Mouse (Mus musculus) CH12.LX (cell line): ENCODE results near the gene Rhobtb3. TPM values are rescaled to one million over a fixed set of nuclear protein-coding genes. Genes with fewer than 3 reads are reported as not detected.

ENCODE experiments used
- DNase-seq: peaks from one replicate; pipeline ENCODE4 v3.0.0-alpha.2; 2013; ENCODE audit errors: extremely low read depth
- H3K27ac ChIP-seq: 2 replicates; pipeline ENCODE4 v1.5.1; 2012; ENCODE audit warnings: low read depth, mild to moderate bottlenecking, control low read depth, moderate library complexity; ENCODE audit not compliant: insufficient read depth
- H3K27me3 ChIP-seq: replicated peaks from 2 replicates; pipeline ENCODE3; 2012; ENCODE audit warnings: inconsistent platforms
- H3K36me3 ChIP-seq, 2 experiments: replicated peaks in 1 of 2; 2 replicates each; pipeline versions ENCODE3 to v1.6.1; 2012; ENCODE audit warnings: inconsistent platforms in 1 of 2, low read length in 1 of 2, mild to moderate bottlenecking in 1 of 2, mixed read lengths in 1 of 2, moderate library complexity in 1 of 2; ENCODE audit not compliant: control insufficient read depth in 1 of 2, insufficient read depth in 1 of 2
- H3K4me1 ChIP-seq, 2 experiments: 2 replicates each; pipeline ENCODE4 v1.6.1; 2012; ENCODE audit warnings: inconsistent platforms in 1 of 2, moderate library complexity in 1 of 2; ENCODE audit not compliant: insufficient read depth in 2 of 2, control insufficient read depth in 1 of 2
- H3K4me2 ChIP-seq: 2 replicates; pipeline ENCODE4 v1.6.1; 2012; ENCODE audit warnings: low read depth, mild to moderate bottlenecking, control low read depth; ENCODE audit not compliant: poor library complexity, insufficient read depth, severe bottlenecking
- H3K4me3 ChIP-seq, 3 experiments: fragments of 150-350 bp in 1 of 3; sonication (generic) in 1 of 3; replicated peaks in 1 of 3; 2 replicates each; pipeline versions ENCODE3 to v1.5.1; 2011 to 2012; ENCODE audit warnings: low read depth in 2 of 3, low read length in 2 of 3, mild to moderate bottlenecking in 2 of 3, moderate library complexity in 2 of 3, control low read depth in 1 of 3, improper control_type of control experiment in 1 of 3, inconsistent platforms in 1 of 3, mixed read lengths in 1 of 3; ENCODE audit not compliant: poor library complexity in 1 of 3
- H3K79me2 ChIP-seq: replicated peaks from 2 replicates; pipeline ENCODE4 v1.6.1; 2012; ENCODE audit warnings: mild to moderate bottlenecking, moderate library complexity; ENCODE audit not compliant: control insufficient read depth, poor library complexity, insufficient read depth, severe bottlenecking; ENCODE audit errors: extremely low read depth
- H3K9ac ChIP-seq: 2 replicates; pipeline ENCODE4 v1.6.1; 2012; ENCODE audit warnings: low read depth, mild to moderate bottlenecking, control low read depth, moderate library complexity; ENCODE audit not compliant: insufficient read depth
- H3K9me3 ChIP-seq: replicated peaks from 2 replicates; pipeline ENCODE3; 2012; ENCODE audit warnings: low read length, inconsistent platforms, mixed read lengths
- BHLHE40 ChIP-seq: IDR thresholded peaks from 2 replicates; pipeline ENCODE4 v1.6.1; 2011; ENCODE audit warnings: mild to moderate bottlenecking, low read depth, low read length, improper control_type of control experiment
- ELF1 ChIP-seq: IDR thresholded peaks from 2 replicates; pipeline ENCODE4 v1.6.1; 2014; ENCODE audit warnings: low read depth, mild to moderate bottlenecking, inconsistent platforms, low read length, improper control_type of control experiment
- ETS1 ChIP-seq: conservative IDR thresholded peaks from 2 replicates; pipeline ENCODE4 v1.6.1; 2012; ENCODE audit warnings: low read depth, mild to moderate bottlenecking, inconsistent platforms, low read length, improper control_type of control experiment, moderate library complexity
- IRF4 ChIP-seq: IDR thresholded peaks from 2 replicates; pipeline ENCODE4 v1.6.1; 2014; ENCODE audit warnings: low read depth, mild to moderate bottlenecking, inconsistent platforms, low read length, improper control_type of control experiment
- JUND ChIP-seq: conservative IDR thresholded peaks from 2 replicates; pipeline ENCODE4 v1.6.1; 2011; ENCODE audit warnings: low read depth, low read length, improper control_type of control experiment
- KAT2A ChIP-seq: IDR thresholded peaks from 2 replicates; pipeline ENCODE4 v1.6.1; 2012; ENCODE audit warnings: low read length, improper control_type of control experiment, inconsistent platforms; ENCODE audit not compliant: insufficient replicate concordance
- MXI1 ChIP-seq: IDR thresholded peaks from 2 replicates; pipeline ENCODE4 v1.6.1; 2011; ENCODE audit warnings: mild to moderate bottlenecking, low read depth, low read length, improper control_type of control experiment
- MYC ChIP-seq: IDR thresholded peaks from 2 replicates; pipeline ENCODE4 v1.6.1; 2011; ENCODE audit warnings: low read depth, mild to moderate bottlenecking, improper control_type of control experiment, low read length
- NELFE ChIP-seq: IDR thresholded peaks from 2 replicates; pipeline ENCODE4 v1.6.1; 2011; ENCODE audit warnings: low read depth, low read length, improper control_type of control experiment
- POLR2A ChIP-seq: IDR thresholded peaks from 2 replicates; pipeline ENCODE4 v1.6.1; 2011; ENCODE audit warnings: low read depth, mild to moderate bottlenecking, improper control_type of control experiment, low read length
- ZMIZ1 ChIP-seq: IDR thresholded peaks from 2 replicates; pipeline ENCODE4 v1.6.1; 2012; ENCODE audit warnings: low read depth, mild to moderate bottlenecking, inconsistent platforms, low read length, improper control_type of control experiment
- ZNF384 ChIP-seq: IDR thresholded peaks from 2 replicates; pipeline ENCODE4 v1.6.1; 2012; ENCODE audit warnings: low read depth, low read length, improper control_type of control experiment, inconsistent platforms
- dilution Hi-C: fragments of 300-500 bp; cut with MboI; formaldehyde crosslinking; loops from 2 replicates; pipeline ENCODE4 v1.14.3; 2020; ENCODE audit warnings: low sequenced_read_pairs; ENCODE audit not compliant: extremely low pct_unique_long_range_greater_than_20kb, extremely low pct_ligation_motif_present
- in situ Hi-C: fragments of 300-500 bp; cut with MboI; formaldehyde crosslinking; loops from 3 replicates; pipeline ENCODE4 v1.14.3; 2019; ENCODE audit warnings: low sequenced_read_pairs, low pct_ligation_motif_present, low pct_unique_long_range_greater_than_20kb, mixed read lengths
- polyA plus RNA-seq: library from polyadenylated mRNA; unstranded; fragments of >175 nt; gene quantifications from 2 replicates; pipeline ENCODE4 v1.2.1, GENCODE M21; 2012; ENCODE audit warnings: low read depth; ENCODE audit not compliant: insufficient read length
- total RNA-seq, 2 experiments: library from RNA; depleted of rRNA; stranded (reverse); fragments of 300-350 nt in 1 of 2; fragments of >200 nt in 1 of 2; gene quantifications; 2 replicates each; pipeline ENCODE4 v1.2.3; 2012 to 2014

Rhobtb3 gene
- total and polyA plus RNA-seq, 3 experiments: 2.0 to 3.6 (median 3.4) TPM

DNA sequence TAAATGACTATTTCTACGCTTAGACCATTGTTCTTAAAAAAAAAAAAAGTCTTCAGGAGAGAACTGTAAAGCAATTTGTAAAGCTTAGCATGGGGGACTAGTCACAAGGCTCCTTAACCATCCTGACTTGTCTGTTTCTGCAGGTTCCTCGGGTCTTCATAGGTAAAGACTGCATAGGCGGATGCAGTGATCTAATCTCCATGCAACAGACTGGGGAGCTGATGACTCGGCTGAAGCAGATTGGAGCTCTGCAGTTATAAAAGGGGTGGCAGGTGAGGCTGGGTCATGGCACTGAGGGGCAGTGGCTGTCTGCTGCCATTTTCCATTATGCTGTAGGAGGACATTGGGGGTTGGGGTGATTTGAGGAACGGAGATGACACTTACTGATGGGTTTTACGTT is 96.7 kb downstream of the Rhobtb3 start:
- Histone ChIP-seq H3K79me2 (peaks cover 3% of the 10 kb centered on the region; the same call in 1 of the 2 replicates), H3K9ac (no peak overlapping the region), H3K27ac (no peak overlapping the region), H3K9me3 (no peaks in the 10 kb centered on the region), H3K27me3 (no peaks in the 10 kb centered on the region), H3K4me3 (no peak overlapping the region), H3K4me2 (no peak overlapping the region), H3K4me1 (peaks cover 12 to 46% of the 10 kb centered on the region in 2 experiments; a peak in 3 of 4 replicates), H3K36me3 (peaks cover 11 to 35% of the 10 kb centered on the region in 2 experiments)
- dilution Hi-C loops (no loop called here), in situ Hi-C loops (no loop called here)
- DNase-seq: no peak
- no peak for TF ChIP-seq ELF1
- TF ChIP-seq MXI1: no peak
- no peak for TF ChIP-seq JUND
- no peak for TF ChIP-seq NELFE
- no peak for TF ChIP-seq ETS1
- no peak for TF ChIP-seq BHLHE40
- TF ChIP-seq KAT2A: no peak
- no peak for TF ChIP-seq POLR2A

- Histone ChIP-seq H3K4me1 (peaks cover 14 to 59% of the 10 kb centered on the region in 2 experiments; a peak in 3 of 4 replicates), H3K4me3 (no peak overlapping the region), H3K36me3 (peaks cover 11 to 27% of the 10 kb centered on the region in 2 experiments), H3K4me2 (peak overlapping the region; percentile 48), H3K27ac (peak overlapping the region; percentile 57), H3K9ac (peak overlapping the region; percentile 77), H3K27me3 (no peaks in the 10 kb centered on the region), H3K9me3 (no peaks in the 10 kb centered on the region), H3K79me2 (peaks cover 16% of the 10 kb centered on the region)
- in situ Hi-C loops (no loop called here), dilution Hi-C loops (no loop called here)
- TF ChIP-seq IRF4: peak; percentile 69; the same call in 1 of the 2 replicates
- no peak for TF ChIP-seq ZMIZ1
- peak; percentile 51; the same call in 1 of the 2 replicates for TF ChIP-seq ZNF384
- peak; percentile 56 for TF ChIP-seq BHLHE40
- no peak for TF ChIP-seq MYC
- TF ChIP-seq ELF1: peak; percentile 76
- peak; percentile 63 for DNase-seq
Observed at GRCm38 (mm10) chr13:75845519-75846166, 98.1 kb downstream of the Rhobtb3 start.
